Mouse (Mus musculus) adrenal gland, postnatal 10 days (tissue): ENCODE measurements at regions not wholly inside any gene's neighbourhood (a gene's known extent, or its start where the extent isn't known, plus 50 kb on each side); places are given as distances from the start of the nearest gene placed in this dataset.

Source experiments
- DNase-seq: peaks from one replicate; pipeline ENCODE4 v3.0.0; 2021; ENCODE audit warnings: mixed read lengths

DNA sequence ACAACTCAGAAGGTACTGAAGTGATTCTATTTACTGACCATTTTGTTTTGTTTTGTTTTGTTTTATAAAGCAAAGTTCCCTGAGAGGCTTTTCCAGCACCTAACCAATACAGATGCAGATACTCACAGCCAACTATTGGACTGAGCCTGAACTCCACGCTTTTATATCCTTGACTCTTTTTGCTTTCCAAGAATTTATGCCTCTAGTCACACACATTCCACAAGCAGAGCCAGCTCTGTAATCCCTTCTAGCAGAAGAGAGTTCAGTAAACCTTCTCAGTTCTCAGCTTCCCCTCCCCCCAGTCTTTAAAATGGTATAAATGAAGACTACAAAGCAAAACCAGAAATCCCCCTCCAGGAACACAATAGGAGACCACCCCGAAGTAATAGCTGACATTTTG is 269.0 kb upstream of the 1700003H04Rik start:
- DNase-seq, result no peak

DNA sequence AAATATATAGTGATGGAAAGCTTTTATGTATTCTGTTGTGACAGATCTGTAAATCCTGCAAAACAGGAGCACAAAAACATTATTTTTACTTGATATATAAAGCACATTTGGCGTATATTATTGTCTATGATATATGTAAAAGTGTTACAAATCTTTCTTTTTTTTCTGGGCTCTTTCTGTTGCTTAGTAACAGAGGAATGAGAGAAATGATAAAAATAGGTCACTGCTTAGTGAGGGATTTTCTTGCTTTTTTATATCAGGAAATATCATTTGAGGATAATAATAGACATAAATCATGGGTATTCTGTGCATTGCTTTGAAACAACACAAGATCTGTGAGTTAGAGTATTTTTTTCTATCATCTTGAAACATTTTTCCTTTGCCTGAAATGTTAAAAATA is 239.7 kb upstream of the 1700003H04Rik start:
- no peak for DNase-seq

DNA sequence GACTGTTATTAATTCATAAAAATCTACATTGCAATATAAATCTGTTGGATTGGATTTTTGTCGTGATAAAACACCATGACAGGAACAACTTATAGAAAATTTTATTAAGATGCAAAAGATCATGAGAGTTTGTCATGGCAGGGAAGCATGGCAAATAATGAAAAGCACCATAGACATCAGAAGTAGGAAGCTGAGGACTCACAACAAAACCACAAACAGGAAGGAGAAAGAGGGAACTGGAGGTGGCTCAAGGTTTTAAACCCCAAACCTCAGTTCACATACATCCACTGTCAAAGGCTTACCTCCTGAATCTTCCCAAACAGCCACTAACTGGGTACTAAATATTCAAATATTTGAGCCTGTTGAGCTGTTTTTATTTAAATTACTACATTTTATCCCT is 226.0 kb upstream of the 1700003H04Rik start:
- DNase-seq, result no peak

GRCm38 (mm10) chr3:124789220-124790017 is 208.5 kb upstream of the 1700003H04Rik start:
- no peak for DNase-seq

- DNase-seq, result no peak
Measured at GRCm38 (mm10) chr3:124788181-124788580, 207.3 kb upstream of the 1700003H04Rik start.

DNA sequence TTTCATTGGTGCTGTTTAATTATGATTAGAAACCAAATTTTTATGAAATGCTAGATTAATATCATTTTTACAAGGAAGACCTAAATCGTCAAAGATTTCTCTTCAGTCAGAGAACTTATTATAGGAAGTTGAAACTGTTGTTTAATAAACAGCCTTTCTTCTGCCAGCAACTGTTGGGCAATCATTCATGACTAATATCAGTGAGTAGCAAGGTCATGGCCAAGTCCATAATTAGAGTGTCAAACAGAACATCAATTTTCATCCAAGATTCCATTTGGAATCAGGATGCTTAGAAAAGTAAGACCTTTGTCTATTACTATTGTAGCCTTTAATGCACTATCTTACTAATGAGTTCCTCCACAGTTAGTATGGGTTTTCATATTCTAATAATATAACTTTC is 189.4 kb upstream of the 1700003H04Rik start:
- DNase-seq, result peak; percentile 9

DNA sequence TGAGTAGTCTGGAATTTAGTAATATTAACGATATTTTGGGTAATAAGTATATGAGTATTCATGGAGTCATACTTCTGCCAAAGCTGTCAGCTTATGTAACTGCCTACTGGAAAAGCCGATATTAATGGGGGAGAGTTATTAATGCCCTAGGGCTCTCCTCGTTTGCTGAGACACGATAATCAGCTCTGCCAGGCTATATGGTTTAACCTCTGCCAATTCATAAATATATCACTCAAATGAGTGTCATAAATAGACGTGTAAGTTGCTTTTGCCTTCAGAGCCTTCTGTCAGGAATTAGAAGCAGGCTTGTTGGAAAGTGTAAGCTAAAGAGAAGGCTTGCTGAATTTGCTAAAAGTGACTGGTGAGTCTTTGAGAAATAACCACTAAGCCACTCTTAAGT is 188.4 kb upstream of the 1700003H04Rik start:
- no peak for DNase-seq

DNA sequence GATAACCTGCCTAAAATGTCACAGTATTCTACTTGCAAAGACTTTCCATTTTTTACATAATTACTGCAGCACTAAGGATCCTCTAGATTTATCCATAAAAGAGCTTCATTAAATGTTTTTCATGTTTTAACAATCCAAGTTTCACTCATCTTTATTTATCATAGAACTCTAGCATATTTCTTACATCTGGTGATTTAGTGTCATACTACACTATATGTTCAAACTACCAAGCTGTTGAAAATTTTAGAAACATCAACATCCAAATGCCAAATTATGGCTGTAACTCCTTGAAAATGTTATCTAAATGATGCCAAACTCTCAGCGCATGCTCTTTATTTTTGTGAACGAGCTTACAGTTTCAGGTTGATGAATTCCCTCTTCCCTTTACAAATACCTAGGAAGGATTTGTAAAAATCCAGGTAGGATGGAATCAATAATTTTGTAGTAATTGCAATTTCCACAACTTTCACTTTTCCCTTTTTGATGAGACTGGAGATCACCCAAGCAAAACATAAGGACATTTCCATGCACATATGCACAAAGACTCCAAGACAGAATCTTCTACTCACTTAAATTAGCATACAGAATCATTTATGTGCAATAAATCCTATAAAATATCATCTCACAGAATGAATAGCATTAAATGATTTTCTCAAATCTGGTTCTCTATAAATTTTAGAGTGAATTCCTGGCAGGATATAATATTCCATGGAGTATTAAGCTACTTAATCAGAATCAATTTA is 175.0 kb upstream of the 1700003H04Rik start:
- DNase-seq, result no peak

DNA sequence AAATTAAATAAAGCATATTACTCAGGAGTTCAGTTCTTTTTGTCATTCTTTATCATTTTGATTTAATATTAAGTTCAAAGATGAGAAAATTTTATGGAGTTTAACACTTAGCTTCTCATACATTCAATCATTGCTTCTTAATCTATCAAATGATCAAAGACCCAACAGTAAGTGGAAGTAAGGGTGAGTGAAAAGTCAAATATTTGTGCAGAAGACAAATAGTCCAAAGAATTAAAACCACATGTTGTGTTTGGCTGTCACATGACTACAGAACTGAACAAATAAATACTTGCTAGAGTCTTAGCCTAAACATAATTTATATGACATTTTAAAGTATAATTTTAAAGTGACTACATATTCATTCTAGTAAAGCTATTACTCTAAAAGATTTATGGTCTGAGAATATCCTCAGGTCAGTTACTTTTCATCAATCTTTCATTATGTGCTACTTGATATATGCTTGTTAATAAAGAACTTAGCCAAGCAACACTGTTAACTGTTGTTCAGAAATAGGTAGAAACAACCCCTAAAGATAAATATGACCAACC is 171.7 kb upstream of the 1700003H04Rik start:
- no peak for DNase-seq

DNA sequence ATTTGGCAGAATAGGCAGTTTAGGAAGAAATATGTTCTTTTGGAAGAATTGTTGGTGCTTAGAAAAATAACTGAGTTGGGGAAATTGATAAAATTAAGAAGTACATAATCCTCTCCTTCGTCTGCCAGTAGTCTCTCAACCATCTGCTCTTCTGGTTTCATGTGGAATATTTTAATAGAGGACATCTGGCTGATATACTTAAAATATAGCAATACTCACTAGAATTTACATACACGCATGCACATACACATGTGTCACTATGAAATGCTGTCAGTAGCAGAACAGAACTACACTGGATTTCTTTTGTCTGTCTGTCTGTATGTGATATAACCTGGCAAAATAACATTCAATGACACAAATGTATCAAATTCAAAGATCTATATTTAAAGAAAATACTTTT is 168.4 kb upstream of the 1700003H04Rik start:
- no peak for DNase-seq

DNA sequence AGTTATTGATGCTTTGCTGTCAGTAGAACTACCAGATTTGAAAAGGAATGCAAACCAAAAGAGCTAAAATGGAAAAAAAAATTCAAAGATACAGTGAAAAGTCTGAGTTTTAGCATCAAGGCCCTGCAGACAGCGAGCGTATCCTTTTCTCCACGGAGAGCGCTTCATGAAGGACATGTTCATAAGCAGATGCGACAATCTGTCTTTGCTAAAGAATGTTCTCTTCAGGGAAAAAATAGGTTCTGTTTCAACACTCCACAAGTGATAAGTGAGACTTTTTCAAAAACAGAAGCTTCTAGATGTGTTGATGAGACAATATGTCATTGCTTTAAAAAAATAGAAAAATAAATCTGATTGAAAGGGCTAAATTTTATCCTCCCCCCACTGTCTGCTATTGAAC is 147.4 kb upstream of the 1700003H04Rik start:
- no peak for DNase-seq

GRCm38 (mm10) chr3:124712166-124712565 is 131.3 kb upstream of the 1700003H04Rik start:
- DNase-seq, result no peak

DNA sequence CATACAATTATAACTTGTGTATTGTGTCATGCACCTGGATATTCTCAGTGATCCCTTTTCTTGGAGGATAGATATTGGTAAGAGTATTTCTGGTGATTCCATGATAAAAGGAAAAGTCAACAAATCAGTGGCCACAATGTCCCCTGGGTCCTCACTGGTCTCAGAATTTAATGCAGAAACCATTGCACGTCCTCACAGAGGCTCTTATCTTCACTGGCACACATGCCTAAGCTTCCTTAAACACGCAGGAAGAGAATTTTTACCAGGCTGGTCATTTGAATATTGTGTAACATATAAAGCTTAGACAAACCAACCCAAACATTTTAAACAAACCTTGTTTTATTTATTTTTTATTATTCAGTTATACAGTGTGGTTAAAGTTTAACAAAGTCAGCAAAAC is 92.7 kb upstream of the 1700003H04Rik start:
- no peak for DNase-seq

DNA sequence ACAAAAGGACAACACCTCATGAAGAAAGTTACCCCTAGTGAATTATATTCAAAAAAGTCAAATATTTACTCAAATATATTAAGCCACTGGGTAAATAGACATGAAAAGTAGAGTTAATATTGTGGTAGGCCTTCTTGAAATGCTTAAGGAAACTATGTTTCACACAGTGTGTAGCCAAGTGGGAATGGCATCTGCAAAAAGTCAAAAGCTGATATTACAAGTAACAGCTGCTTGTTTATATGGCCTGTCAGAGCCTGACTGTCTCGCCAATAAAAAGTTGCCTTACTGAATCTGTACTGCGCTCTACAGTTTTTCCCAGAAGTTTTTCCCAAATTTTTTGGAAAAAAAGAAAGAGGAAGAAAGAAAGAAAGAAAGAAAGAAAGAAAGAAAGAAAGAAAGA is 77.3 kb upstream of the 1700003H04Rik start:
- DNase-seq, result no peak

- DNase-seq, result no peak
Measured at GRCm38 (mm10) chr3:124633372-124633771, 52.5 kb upstream of the 1700003H04Rik start.
